Mouse (Mus musculus): ENCODE measurements at regions not wholly inside any gene's neighbourhood (a gene's known extent, or its start where the extent isn't known, plus 50 kb on each side); places are given as distances from the start of the nearest gene placed in this dataset.

- no peak for DNase-seq (ENCODE audit: extremely low spot score)
Measured at GRCm38 (mm10) chr1:169439621-169440020, 91.6 kb downstream of the Nuf2 start.

DNA sequence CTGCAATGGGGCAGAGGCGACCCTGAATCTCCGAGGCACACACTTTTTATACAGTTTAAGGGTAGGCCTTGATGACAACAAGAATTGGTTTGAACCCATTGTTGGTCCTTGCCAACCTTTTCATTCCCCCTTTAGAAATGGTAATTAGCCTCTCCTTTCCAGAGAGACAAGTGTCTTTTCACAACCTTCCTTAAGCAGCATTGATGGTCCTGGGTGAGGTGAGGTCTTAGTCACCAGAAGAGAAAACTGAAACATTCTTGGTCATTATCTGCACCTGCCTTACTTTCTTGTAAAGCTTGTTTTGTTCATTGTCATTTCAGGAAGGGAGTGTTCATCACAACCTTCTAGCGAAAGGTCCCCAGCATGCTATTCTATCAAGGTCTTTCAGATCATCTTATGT is 93.3 kb downstream of the Nuf2 start:
- no peak for DNase-seq (ENCODE audit: extremely low spot score)

GRCm38 (mm10) chr1:169422408-169422807 is 108.9 kb downstream of the Nuf2 start:
- DNase-seq (ENCODE audit: extremely low spot score): no peak

GRCm38 (mm10) chr1:169421671-169422070 is 109.6 kb downstream of the Nuf2 start:
- no peak for DNase-seq (ENCODE audit: extremely low spot score)

- no peak for DNase-seq (ENCODE audit: extremely low spot score)
Measured at GRCm38 (mm10) chr1:169418665-169419045, 112.6 kb downstream of the Nuf2 start.

DNA sequence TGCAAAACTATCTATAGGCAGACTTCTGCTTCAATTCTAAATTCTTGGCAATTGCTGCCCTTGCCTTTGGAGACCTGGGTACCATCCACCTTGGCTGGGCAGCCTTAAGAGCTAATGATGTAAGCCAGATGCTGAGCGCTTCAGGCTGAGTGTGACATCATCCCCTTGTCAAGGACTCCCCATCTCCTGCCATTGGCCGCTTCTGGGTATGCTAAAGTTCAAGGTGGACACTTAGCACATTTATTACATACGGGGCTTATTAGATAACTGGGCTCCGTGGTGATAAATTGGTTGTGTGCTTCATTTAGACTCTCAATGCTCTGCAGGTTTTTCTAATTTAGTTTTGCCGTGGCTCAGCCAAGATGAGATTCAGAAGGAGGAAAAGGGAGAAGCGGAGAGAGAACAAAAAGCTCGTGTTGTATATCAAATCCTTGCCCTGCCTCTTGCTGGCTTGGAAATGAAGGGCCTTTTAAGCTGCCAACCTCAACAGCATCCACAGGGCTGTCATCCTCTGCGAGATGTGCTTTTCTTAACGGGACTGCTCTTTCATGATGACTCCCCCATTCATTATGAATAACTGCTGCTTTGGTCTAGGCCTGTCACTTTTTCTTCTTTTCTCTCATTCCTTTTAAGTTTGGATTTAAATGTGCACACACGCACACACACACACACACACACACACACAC is 113.1 kb downstream of the Nuf2 start:
- DNase-seq (ENCODE audit: extremely low spot score): no peak

DNA sequence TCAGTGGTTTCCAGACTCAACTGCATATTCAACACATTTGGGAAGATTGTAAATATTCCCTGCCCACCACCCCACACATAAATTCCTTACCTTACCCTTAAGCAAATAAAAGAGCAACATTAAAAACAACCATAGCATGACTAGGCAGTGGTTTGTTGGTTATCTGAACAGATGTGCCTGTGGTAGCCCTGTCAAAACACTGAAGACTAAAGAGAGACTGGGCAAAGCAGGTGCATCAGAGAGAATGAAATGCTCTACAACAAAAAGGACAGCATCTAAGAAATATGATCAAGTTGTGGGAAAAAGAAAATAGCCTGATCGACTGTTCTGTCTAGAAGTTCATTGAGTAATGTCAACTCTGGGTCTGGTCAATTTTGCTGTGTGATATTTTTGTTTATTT is 114.6 kb downstream of the Nuf2 start:
- DNase-seq (ENCODE audit: extremely low spot score): no peak

GRCm38 (mm10) chr1:169408120-169408519 is 123.1 kb downstream of the Nuf2 start:
- no peak for DNase-seq (ENCODE audit: extremely low spot score)

- DNase-seq (ENCODE audit: extremely low spot score): no peak
Measured at GRCm38 (mm10) chr1:169400841-169401240, 130.4 kb downstream of the Nuf2 start.

DNA sequence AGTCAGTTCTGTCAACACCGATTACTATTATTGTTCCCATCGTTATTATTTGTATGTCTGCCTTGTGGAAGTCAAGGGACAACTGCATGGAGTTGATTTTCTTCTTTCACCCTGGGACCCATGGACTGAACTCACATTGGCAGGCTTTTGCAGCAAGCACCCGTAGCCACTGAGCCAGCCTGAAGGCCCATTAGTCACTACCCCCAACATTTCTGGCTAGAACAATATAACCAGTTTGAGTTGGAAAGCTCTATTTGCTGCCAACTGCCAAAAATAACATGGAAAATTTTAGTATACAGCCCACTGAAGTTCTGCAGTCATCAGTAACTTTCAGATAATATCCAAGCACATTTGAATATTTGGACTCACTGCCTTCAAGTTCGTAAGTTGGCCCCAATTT is 133.9 kb downstream of the Nuf2 start:
- DNase-seq (ENCODE audit: extremely low spot score): no peak

GRCm38 (mm10) chr1:169387056-169387455 is 144.2 kb downstream of the Nuf2 start:
- no peak for DNase-seq (ENCODE audit: extremely low spot score)

DNA sequence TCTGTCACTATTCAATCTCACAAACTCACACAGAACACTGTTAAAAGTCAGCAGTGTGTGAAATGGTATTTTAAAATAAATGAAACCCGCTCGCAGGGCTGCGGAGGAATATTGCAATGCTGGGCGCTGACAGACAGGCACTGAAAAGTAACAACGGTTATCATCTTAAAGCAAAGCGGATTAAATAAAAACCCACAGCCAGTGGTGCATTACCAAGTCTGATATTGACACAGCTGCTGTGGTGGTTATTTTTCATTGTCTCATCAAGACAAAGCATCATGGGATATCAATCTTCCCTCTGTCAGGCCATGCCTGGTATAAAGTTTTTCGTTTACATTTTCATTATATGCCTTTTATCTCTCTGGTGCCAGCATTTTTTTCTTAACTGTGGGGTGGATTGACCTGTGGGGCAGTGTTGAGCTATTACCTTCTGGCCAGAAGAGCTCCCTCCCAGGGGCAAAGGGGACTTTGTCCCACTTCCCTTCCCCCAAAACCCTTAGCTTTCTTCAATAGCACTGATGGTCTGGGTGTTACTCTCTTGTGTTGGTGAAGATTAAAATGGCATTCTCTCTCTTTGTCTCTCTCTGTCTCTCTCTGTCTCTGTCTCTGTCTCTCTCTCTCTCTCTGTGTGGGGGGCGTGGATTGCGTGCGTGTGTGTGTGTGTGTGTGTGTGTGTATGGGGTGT is 145.4 kb downstream of the Nuf2 start:
- no peak for DNase-seq (ENCODE audit: extremely low spot score)

- DNase-seq (ENCODE audit: extremely low spot score): no peak
Measured at GRCm38 (mm10) chr1:169374686-169375085, 156.6 kb downstream of the Nuf2 start.

DNA sequence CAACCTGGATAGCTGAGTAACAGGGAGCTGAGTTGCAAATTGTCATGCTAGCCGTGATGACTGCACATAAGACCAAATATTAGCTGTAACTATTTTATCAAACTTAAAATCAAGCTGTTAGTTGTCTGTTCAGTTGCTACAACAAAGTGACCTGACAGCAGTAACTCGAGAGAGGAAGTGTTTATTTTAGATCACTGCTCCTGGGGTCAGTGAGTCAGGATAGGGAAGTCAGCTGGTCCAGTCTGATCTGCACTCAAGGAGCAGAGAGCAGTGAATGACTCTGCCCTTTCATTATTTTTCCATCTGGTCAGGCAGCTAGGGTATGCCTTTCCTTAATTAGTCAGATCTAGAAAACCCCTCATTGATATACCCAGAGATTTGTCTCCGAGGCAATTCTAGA is 162.5 kb downstream of the Nuf2 start:
- no peak for DNase-seq (ENCODE audit: extremely low spot score)

DNA sequence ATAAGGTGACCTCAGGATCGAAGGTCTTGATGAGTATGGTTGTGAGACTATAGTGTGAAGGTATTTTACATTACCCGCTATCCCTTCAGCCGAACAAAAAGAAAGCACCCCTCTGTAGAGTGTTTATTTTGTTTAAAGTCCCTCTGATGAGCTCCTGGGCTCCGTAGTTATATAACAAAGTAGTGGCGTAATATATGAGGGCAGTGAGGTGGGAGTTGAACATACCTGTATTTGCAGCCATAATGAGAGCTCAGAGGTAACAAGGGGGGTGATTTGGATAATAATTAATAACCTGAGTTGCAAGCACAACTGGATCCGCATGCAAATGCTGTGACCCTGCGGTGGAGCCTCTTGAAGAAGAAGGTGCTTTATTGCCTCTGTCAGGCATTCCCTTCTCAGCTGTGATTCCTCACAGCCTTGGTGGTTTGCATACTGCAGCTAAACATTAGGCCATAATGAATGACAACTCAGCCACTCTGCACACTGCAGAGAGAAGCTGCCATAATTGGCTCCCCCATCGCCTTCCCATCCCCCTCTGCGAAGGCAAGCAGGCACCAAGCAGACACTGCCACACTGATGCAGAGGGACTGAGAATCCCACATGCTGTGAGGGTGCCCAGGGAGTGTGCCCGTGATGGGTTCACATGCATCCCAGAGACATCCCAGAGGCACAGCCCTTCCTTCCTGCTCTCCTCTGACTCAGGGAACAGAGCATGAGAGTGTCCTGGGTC is 163.3 kb downstream of the Nuf2 start:
- DNase-seq (ENCODE audit: extremely low spot score): no peak

- no peak for DNase-seq (ENCODE audit: extremely low spot score)
Measured at GRCm38 (mm10) chr1:169367316-169367715, 163.9 kb downstream of the Nuf2 start.

DNA sequence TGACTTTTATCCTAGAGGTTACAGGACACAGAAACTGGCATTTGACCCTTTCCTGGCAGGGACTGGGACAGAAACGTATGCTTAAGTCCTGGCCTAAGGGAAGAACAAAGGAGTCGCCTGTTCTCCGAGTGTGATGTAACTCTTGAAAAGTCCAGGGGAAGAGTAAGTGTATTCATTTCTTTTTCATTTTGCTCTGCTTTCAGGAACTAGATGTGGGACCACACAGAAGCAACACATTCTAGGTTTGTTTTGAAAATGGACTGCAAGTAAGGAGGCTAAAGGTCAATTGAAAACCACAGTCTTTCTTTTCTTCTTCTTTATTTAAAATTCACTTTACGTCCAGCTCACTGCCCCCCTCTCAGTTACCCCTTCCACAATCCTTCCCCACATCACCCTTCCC is 168.7 kb downstream of the Nuf2 start:
- no peak for DNase-seq (ENCODE audit: extremely low spot score)

DNA sequence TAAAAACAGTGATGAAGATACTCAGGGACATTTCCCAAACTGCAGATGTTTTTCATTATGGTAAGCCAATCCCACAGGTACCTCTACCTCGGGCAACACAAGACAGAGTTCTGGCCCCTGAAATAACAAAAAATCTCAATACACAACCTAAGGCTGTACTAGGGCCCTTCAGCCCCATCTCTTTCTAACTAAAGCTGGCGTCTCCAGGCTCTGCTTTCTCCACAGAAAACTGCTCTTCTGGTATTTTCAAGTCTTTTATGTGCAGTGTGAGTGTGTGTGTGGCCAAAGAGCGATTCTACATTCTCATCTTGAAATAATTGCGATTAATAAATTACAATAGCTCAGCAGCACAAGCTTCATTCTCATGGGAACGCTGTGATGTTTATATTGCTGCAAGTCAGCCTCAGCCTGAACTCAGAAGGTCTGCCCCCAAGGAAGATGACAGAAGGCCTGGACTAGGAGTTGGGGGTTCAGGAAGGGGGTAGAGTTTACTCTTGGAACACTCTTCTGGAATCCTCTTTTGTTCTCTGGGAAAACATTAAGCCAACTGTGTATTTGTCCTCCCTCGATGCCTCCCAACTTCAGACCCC is 173.5 kb downstream of the Nuf2 start:
- no peak for DNase-seq (ENCODE audit: extremely low spot score)

GRCm38 (mm10) chr1:169354021-169354420 is 177.2 kb downstream of the Nuf2 start:
- no peak for DNase-seq (ENCODE audit: extremely low spot score)

DNA sequence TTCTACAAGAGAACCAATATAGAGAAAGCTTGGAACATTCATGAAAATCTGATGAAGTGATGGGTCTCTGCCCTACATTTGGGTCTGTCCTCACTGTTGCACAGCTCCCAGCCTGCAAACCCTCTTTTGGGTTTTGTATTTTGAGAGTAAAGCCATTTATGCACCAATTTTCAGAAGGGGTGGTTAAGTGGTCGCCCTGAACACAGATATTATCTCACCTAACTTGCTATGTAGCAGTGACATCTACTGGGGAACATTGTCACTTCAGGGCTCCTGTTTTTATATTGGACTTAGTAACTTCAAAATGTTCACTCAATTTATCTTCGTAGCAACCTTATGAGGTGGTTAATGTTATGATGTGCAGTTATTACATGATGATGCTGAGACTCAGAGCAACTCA is 183.6 kb downstream of the Nuf2 start:
- peak; percentile 27 for DNase-seq (ENCODE audit: extremely low spot score)

GRCm38 (mm10) chr1:169346876-169347275 is 184.4 kb downstream of the Nuf2 start:
- no peak for DNase-seq (ENCODE audit: extremely low spot score)

DNA sequence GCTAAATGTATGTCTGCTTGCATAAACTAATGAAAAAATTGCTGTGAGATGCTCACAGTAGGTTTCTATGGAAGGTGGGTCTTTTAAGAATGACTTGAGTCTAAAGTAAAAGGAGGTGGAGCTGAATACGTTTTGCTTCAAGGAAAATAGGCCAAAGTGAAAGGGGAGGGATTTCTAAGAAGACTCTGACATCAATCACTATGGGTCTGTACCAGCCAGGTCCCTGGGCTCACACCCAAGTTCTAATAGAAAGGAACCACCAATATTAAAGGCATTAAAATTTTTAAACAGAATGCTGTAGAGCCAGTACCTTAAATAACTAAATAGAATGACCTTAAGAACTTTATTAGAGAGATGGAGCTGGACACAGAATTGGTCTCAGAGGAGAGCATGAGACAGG is 190.1 kb downstream of the Nuf2 start:
- no peak for DNase-seq (ENCODE audit: extremely low spot score)

- no peak for DNase-seq (ENCODE audit: extremely low spot score)
Measured at GRCm38 (mm10) chr1:169338461-169338860, 192.8 kb downstream of the Nuf2 start.

Data from embryo, embryonic 9.5 days (tissue).